Mouse (Mus musculus) megakaryocyte, embryonic 14.5 days (primary cell): ENCODE data around the gene Glis2. TPM values are rescaled to one million over a fixed set of nuclear protein-coding genes. Genes with fewer than 3 reads are reported as not detected.
"Not testable (repeated sequence)": the region's sequence is repeated elsewhere in the genome, so short reads cannot be mapped to it uniquely, and the experiment has no call there.

Source experiments
- H3K27me3 ChIP-seq: replicated peaks from 2 replicates; pipeline ENCODE3; 2012; ENCODE audit warnings: inconsistent platforms
- H3K36me3 ChIP-seq: replicated peaks from 2 replicates; pipeline ENCODE3; 2012; ENCODE audit warnings: low read length, inconsistent platforms, mixed read lengths
- H3K4me1 ChIP-seq: 2 replicates; pipeline ENCODE4 v1.6.1; 2012; ENCODE audit warnings: inconsistent platforms
- H3K4me3 ChIP-seq: replicated peaks from 2 replicates; pipeline ENCODE3; 2012; ENCODE audit warnings: moderate library complexity, mild to moderate bottlenecking, inconsistent platforms
- H3K9me3 ChIP-seq: 2 replicates; pipeline ENCODE4 v1.6.1; 2012; ENCODE audit warnings: inconsistent platforms
- FLI1 ChIP-seq: IDR thresholded peaks from 2 replicates; pipeline ENCODE4 v1.6.1; 2012; ENCODE audit warnings: low read length, inconsistent platforms, mixed read lengths
- GATA1 ChIP-seq: IDR thresholded peaks from 3 replicates; pipeline ENCODE4 v1.6.1; 2012; ENCODE audit warnings: mixed read lengths, low read length, inconsistent platforms, borderline replicate concordance
- polyA plus RNA-seq: library from polyadenylated mRNA; stranded (reverse); fragments of >175 nt; gene quantifications from 2 replicates; pipeline ENCODE4 v1.2.3, GENCODE M21; 2012; ENCODE audit warnings: low replicate concordance; ENCODE audit not compliant: insufficient read depth

Glis2 gene
- polyA plus RNA-seq, 1 experiment = 2.0 TPM

DNA sequence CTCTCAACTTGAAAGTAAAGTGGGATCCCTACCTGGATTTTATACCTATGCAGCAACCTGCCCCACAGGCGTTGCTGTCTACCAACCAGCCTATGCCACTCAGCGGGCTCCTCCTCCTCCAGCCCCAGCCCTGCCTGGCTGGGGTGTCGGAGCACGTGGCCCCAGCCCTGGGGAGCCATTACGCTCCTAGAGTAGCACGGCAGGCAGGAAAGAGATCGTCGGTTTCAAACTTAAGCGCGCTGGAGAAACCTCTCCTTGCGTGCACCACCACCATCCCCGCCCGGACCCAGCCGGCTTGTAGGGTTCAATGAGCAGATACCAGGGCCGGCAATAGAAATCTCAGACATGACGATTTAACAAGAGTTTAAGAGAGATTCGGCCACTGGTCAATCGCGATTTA, 36.6 kb upstream of the Glis2 start:
- no peaks in the 10 kb centered on the region for H3K9me3 ChIP-seq
- TF ChIP-seq FLI1 (no peak), GATA1 (no peak)
- H3K4me1 ChIP-seq = peaks cover 68% of the 10 kb centered on the region
- H3K27me3 ChIP-seq = no peaks in the 10 kb centered on the region
- peak overlapping the region; percentile 100 for H3K4me3 ChIP-seq
- peaks cover 21% of the 10 kb centered on the region for H3K36me3 ChIP-seq

GRCm38 (mm10) chr16:4558384-4558979, 36.0 kb upstream of the Glis2 start:
- TF ChIP-seq GATA1 (no peak), FLI1 (no peak)

DNA sequence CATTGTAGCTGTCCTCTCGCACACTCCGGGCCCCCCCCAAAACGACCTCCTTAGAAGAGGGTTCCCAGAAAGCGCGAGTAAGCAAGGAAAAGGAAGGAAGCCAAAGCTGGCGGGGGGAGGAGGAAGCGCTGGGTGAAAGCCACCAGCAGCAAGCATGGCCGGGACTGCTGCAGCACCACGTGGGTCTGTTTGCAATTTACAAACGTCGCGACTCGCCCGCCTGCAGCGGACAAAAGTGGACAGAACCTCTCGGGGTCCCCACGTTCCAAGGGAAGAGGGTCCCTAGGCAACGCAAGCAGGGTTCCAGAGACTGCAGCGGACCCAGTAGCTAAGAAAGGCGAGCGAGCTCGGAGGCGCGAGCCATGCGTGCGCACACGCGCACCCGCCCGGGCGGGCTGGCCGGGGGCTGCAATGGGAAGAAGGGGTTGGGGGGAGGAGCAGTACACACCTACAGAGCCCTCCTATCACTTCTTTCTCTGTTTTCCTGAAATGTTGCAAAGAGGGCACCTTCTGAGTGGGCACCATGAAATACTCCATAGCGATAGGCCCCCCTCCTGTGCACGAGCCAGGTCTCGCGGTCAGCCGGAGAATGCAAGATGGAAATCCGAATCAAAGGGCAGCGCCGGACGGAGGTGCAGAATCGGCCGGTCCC, 35.4 kb upstream of the Glis2 start:
- H3K4me1 ChIP-seq = peaks cover 56% of the 10 kb centered on the region
- TF ChIP-seq FLI1 (no peak), GATA1 (no peak)

More at GRCm38 (mm10) chr16:4558384-4558979, 36.0 kb upstream of the Glis2 start:
- H3K4me3 ChIP-seq = peak overlapping the region; percentile 100
- H3K27me3 ChIP-seq = no peaks in the 10 kb centered on the region
- H3K9me3 ChIP-seq = no peaks in the 10 kb centered on the region
- H3K4me1 ChIP-seq = peaks cover 62% of the 10 kb centered on the region
- peaks cover 21% of the 10 kb centered on the region for H3K36me3 ChIP-seq

GRCm38 (mm10) chr16:4559715-4560144, 34.8 kb upstream of the Glis2 start, which contains the start of gene Tfap4:
Gene Tfap4 (minus strand): TSS chr16:4559854.
- no peaks in the 10 kb centered on the region for H3K9me3 ChIP-seq
- no peak for TF ChIP-seq FLI1
- no peak for TF ChIP-seq GATA1

More for the DNA sequence above, 35.4 kb upstream of the Glis2 start:
- Histone ChIP-seq H3K27me3 (no peaks in the 10 kb centered on the region), H3K4me3 (peak overlapping the region; percentile 100), H3K9me3 (no peaks in the 10 kb centered on the region), H3K36me3 (peaks cover 21% of the 10 kb centered on the region)

DNA sequence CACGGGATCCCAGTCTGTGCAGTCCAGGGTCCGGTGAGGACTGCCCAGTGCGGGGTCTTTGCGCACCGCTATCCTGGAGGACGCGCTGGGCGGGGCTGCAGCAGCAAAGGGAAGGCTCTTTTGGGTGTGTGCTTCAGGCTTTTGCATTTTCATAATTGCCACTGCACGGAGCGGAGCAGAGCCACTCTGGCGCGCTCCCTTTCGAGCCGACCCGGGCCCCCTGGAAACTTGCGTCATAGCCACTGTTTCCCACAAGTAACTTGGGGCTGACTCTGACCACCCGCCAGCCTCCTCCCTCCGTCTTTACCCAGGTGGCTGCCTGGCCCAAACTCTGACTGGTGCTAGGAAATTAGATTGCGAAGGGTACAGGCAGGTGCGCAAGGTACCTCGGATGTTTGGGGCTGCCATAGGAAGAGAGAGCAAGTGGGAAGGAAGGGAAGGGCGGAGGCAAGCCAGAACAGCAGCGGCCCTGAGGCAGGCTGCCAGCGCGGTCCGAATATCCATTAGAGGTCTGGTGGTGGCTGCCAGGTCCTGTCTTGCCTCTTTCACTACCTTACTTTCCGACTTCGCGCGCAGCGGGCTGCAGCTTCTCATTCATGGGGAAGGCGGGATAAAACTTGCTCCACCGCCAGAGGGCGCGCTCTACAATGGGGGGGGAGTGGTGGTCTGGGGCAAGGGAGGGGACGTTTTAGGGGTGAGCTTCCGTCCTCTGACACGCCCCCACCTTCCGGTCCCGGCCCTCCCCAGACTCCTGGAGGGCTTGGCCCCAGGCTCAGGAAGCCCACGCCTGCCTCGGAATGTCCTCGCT, 34.2 kb upstream of the Glis2 start:
- Histone ChIP-seq H3K9me3 (no peaks in the 10 kb centered on the region), H3K36me3 (peaks cover 12% of the 10 kb centered on the region), H3K4me1 (peaks cover 44% of the 10 kb centered on the region), H3K4me3 (peak overlapping the region; percentile 100), H3K27me3 (peaks cover 6% of the 10 kb centered on the region)
- TF ChIP-seq GATA1 (no peak), FLI1 (no peak)

More at GRCm38 (mm10) chr16:4559715-4560144, 34.8 kb upstream of the Glis2 start, which contains the start of gene Tfap4:
- peaks cover 18% of the 10 kb centered on the region for H3K36me3 ChIP-seq
- peaks cover 50% of the 10 kb centered on the region for H3K4me1 ChIP-seq
- H3K27me3 ChIP-seq = peaks cover 2% of the 10 kb centered on the region
- H3K4me3 ChIP-seq = peak within 1 kb of the TSS; percentile 100

GRCm38 (mm10) chr16:4567912-4568311, 26.6 kb upstream of the Glis2 start:
- TF ChIP-seq GATA1 (no peak), FLI1 (no peak)
- Histone ChIP-seq H3K36me3 (no peaks in the 10 kb centered on the region), H3K27me3 (peaks cover 16% of the 10 kb centered on the region), H3K4me1 (peaks cover 28% of the 10 kb centered on the region), H3K4me3 (peak overlapping the region; percentile 16), H3K9me3 (no peaks in the 10 kb centered on the region)

- Histone ChIP-seq H3K9me3 (no peaks in the 10 kb centered on the region), H3K36me3 (no peaks in the 10 kb centered on the region), H3K27me3 (peaks cover 10% of the 10 kb centered on the region), H3K4me3 (no peak overlapping the region), H3K4me1 (peaks cover 28% of the 10 kb centered on the region)
- no peak for TF ChIP-seq GATA1
- no peak for TF ChIP-seq FLI1
These were observed 23.8 kb upstream of the Glis2 start for GRCm38 (mm10) chr16:4570737-4571136.

DNA sequence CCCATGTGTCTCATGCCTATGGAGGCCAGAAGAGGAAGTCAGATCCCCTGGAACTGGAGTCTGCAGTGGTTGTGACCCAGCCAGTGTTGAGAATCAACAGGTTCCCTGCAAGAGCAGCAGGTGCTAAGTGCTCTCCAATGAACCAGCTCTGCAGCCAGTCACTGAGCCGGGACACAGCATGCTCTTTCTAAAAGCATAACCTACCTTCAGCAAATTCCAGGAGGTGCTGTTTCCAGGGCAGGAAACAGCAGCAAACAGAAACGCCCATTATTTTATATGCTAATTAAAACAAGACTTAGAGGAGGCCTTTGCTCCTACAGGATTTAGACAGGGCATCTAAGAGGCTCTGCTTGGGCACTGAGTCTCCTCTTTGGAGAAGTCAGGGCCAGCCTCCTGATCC, 18.5 kb upstream of the Glis2 start:
- peaks cover 30% of the 10 kb centered on the region for H3K4me1 ChIP-seq
- peaks cover 7% of the 10 kb centered on the region for H3K27me3 ChIP-seq
- no peaks in the 10 kb centered on the region for H3K36me3 ChIP-seq
- H3K9me3 ChIP-seq = no peaks in the 10 kb centered on the region
- H3K4me3 ChIP-seq = no peak overlapping the region
- TF ChIP-seq FLI1 = no peak
- no peak for TF ChIP-seq GATA1

GRCm38 (mm10) chr16:4576873-4577272, 17.6 kb upstream of the Glis2 start:
- no peak for TF ChIP-seq GATA1
- TF ChIP-seq FLI1 = no peak
- Histone ChIP-seq H3K4me1 (peaks cover 29% of the 10 kb centered on the region), H3K36me3 (no peaks in the 10 kb centered on the region), H3K27me3 (peaks cover 7% of the 10 kb centered on the region), H3K9me3 (no peaks in the 10 kb centered on the region), H3K4me3 (peak overlapping the region; percentile 69)

DNA sequence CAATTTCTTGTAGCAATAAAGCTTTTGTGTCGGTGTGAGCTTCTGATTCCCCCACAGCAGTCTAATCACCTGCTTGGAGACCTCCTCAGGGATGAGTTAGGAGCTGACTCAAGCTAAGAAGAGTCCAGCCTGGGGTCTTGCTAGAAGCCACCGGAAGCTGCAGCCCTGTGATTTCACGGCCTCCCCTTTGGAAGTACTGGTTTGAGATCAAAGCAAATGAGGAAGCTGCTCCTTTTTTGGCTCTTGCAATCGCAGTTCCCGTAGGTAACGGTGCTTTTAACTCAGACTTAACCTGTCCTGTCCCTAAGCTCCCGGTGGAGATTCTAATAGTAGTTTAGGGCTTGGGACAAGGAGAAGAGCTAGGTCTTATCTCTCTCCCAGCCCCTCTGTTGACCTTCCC, 15.9 kb upstream of the Glis2 start:
- H3K9me3 ChIP-seq = no peaks in the 10 kb centered on the region
- H3K36me3 ChIP-seq = no peaks in the 10 kb centered on the region
- H3K4me1 ChIP-seq = peaks cover 36% of the 10 kb centered on the region
- TF ChIP-seq GATA1 (no peak), FLI1 (no peak)
- H3K4me3 ChIP-seq = no peak overlapping the region
- peaks cover 6% of the 10 kb centered on the region for H3K27me3 ChIP-seq

GRCm38 (mm10) chr16:4581179-4581578, 13.3 kb upstream of the Glis2 start:
- not testable (repeated sequence) for H3K27me3 ChIP-seq, H3K9me3 ChIP-seq, H3K4me3 ChIP-seq, H3K36me3 ChIP-seq
- H3K4me1 ChIP-seq = peaks cover 49% of the 10 kb centered on the region
